Mouse (Mus musculus): ENCODE results near the gene Ppm1m. TPM values are rescaled to one million over a fixed set of nuclear protein-coding genes. Genes with fewer than 3 reads are reported as not detected.

The Ppm1m gene
- total RNA-seq (2021) (100 to 1,000 TPM in 1 of 2 experiments, 10 to 100 TPM in 1; 84.6 to 135 TPM), polyA plus RNA-seq (2012; rRNA removed) (216 and 273 TPM in 2 replicates)
- long read RNA-seq, transcript Ppm1m-203 (10 exons, 1,846 nt) = major isoform, 122 of 155 reads
- long read RNA-seq, partial matches to known transcripts = 3 of 155 reads
- long read RNA-seq, other reads (novel, unspliced or antisense) = 30 of 155 reads

GRCm38 (mm10) chr9:106199535-106200272 is at the start of gene Ppm1m:
Gene Ppm1m, minus strand, starts transcription at chr9:106199746.
- no peak for DNase-seq

DNA sequence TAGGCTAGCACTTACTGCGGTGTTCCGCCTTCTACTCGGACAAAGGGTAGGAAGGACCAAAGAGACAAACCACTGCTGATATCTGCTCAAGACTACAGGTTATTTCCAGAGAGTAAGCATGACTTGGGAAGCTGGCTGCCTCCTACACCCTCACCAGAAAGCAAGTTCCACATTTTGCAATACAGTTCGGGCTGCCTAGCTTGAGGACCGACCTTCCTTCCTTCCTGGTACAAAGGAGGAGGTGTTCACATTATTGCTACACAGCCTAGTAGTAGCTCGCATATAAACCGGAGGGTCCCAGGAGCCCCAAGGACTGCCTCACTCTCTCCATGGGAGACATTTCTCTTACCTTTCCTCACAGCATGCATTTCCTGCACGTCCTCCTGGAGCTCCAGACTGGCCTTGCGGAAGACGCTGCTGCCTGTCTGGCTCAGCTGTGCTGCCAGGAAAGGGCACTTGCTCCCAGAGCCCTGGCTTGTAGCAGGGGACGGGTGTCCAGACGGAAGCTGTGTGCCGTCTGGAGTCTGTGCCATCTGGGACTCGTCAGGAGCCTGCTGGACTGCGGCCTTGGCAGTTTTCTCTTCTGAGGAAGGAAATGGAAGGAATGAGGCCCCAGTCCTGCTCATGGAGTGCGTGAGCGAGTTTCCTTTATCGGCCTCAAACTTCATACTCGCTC is 43.4 kb upstream of the Ppm1m start:
- peak; percentile 64 for DNase-seq

GRCm38 (mm10) chr9:106241541-106242164 is 42.1 kb upstream of the Ppm1m start:
- DNase-seq = no peak

- peak; percentile 18 for DNase-seq
These were observed 38.3 kb upstream of the Ppm1m start for GRCm38 (mm10) chr9:106237878-106238277.

GRCm38 (mm10) chr9:106237401-106237800 is 37.9 kb upstream of the Ppm1m start:
- peak; percentile 51 for DNase-seq

DNA sequence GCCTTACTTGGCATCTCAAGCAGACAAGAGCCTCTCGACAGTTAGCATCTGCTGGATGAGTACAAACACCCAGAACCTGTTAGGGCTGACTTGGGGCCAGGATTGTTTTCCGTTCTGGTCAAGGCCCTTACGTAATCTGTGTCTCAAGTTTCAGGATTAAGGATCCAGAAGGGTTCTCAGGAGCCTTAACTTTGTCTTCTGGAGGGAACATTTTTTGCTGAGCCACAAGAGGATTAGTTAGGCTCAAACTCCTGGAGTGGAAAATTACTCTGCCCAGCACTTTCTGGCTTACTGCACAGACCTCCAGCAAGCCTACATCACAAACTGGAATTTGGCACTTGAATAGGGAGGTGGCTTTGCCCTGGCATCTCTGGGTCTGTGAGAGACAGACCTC is 37.3 kb upstream of the Ppm1m start:
- no peak for DNase-seq

DNA sequence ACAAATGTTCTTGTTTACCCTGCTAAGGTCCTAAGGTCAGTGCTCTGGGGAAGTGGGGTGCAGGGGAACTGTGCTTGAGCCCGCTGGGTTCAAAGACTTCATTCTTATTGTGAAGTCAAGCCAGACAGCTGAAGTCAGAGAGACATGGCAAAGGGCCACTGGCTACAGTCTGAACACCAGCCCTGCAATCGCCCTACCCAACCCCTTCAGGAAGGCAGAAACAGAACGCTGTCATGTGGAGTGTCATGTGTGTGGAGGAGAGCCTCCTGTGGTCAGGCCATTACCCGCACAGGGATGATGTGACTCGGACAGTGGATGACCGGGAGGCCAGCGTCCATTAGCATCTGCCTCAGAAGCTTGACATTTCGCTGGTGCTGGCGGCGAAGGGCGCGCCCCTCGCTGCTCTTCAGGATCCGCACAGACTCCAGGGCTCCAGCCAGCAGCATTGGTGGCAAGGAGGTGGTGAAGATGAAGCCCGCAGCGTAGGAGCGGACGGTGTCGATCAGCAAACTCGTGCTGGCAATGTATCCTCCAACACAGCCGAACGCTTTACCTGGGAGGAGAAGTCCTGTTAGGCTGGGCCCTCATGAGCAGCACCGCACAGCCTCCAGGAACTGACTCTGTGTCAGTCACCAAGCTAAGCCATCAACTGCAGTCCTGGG is 36.7 kb upstream of the Ppm1m start:
- peak; percentile 42 for DNase-seq

DNA sequence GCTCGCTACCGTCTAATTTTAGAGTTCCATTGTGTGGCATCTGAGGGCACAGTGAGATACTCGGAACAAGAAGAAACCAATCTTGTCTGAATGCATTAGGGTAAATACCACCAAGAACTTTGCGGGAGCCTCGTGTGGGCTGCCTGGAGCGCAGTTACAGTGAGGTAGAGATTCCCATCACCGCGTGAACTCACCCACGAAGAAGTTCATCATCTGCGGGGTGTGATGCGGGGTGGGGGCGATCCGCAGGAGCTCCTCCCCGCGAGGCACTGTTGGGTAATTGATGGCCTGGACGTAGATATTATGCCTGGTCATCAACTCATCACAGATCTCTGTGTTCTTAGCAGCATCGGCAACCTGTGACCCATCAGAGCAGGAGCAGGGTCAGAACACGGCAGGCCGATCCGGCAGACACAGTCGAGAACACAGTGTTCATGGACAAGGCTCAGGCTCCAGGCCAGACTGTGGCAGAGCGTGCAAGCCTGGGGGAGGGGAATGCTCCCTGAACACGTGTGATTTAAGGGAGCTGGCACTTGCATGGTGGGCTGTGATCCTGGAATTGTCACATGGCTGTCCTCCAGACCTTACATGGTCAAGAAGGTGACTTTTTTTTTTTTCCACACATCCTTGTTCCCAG is 35.8 kb upstream of the Ppm1m start:
- no peak for DNase-seq

DNA sequence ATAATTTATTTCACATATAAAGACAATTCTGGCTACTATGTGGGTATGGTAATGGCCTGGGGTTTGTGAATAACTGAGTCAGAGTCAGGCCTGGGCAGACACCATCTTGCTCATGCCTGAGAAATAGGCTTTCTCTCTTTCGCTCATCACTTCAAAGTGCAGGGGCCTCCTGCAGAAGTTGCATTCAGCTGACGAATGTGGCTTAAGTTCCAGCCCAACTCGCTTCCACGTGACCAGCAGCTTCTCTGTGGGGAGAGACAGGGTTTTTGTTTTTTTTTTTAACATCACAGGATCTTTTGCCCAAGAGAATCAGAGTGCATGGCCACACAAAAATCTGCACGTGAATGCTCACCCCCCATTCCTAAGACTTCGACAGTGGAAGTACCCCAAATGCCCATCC is 34.4 kb upstream of the Ppm1m start:
- no peak for DNase-seq

DNA sequence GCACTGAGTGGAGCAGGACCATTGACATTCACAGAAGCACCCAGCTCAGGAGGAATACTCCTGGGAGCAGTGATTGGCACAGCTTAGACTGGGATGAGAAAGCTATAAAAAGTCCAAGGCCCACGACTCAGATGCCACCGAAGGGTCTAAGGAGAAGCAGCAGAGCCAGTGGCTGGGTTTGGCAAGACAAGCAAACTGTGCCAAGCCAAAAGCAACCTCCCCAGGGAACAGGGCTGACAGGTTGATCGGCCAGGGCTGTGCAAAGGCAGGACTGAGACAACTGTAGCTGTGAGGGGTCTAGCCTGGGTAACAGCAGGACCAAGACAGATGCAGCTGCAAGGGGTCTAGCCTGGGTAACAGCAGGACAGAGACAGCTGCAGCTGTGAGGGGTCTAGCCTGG is 33.4 kb upstream of the Ppm1m start:
- no peak for DNase-seq

- no peak for DNase-seq
These were observed 32.3 kb upstream of the Ppm1m start for GRCm38 (mm10) chr9:106231816-106232215.

DNA sequence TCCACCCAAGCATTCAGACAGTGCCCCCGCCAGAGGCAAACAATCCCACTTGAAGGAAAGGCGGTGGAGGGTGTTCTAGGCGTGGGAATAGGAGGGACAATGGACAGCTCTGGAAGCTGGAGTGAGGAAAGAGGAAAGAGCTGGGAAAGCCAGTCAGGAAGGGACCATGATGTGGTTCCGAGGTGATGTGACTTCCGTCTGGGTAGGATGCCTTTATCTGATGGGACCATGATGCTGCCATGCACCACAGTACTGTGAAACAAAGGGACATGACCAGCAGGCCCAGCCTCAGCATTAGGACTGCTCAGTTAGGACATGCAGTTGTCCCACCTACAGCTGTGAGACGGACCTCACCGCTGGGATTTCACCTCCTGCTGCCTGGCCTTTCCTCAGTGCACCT is 31.7 kb upstream of the Ppm1m start:
- peak; percentile 22 for DNase-seq

DNA sequence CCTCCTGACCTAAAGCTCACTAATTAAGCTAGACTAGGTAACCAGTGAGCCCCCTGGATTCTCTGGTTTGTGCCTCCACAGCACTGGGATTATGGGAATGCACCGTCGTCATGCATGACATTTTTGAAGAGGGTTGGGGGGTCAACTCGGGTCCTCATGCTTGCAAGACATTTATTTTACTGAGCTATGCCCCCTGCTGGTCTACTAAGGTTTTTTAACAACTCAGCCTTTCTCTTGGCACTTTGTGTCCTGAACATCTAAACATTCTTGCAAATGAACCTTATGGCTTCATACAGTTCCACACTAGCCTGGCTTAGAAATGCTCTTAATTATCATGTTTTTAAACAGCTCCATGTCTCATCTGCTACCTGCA is 31.2 kb upstream of the Ppm1m start:
- DNase-seq = peak; percentile 18

GRCm38 (mm10) chr9:106230051-106230733 is 30.6 kb upstream of the Ppm1m start:
- DNase-seq = peak; percentile 12

GRCm38 (mm10) chr9:106227790-106228429 is 28.4 kb upstream of the Ppm1m start:
- no peak for DNase-seq

- DNase-seq = peak; percentile 48
These were observed 26.7 kb upstream of the Ppm1m start for GRCm38 (mm10) chr9:106226151-106226682.

GRCm38 (mm10) chr9:106225469-106226150 is 26.1 kb upstream of the Ppm1m start:
- no peak for DNase-seq

- no peak for DNase-seq
These were observed 23.4 kb upstream of the Ppm1m start for GRCm38 (mm10) chr9:106222994-106223393.

- no peak for DNase-seq
These were observed 22.8 kb upstream of the Ppm1m start, which contains the start of gene Tlr9 for GRCm38 (mm10) chr9:106222261-106222851. Gene Tlr9, plus strand, starts transcription at chr9:106222598.
